Mouse (Mus musculus): ENCODE data around the gene Cald1. TPM values are rescaled to one million over a fixed set of nuclear protein-coding genes. Genes with fewer than 3 reads are reported as not detected.

Cald1 gene
- total RNA-seq, 1 experiment from 2014 or later = 0.65 TPM

DNA sequence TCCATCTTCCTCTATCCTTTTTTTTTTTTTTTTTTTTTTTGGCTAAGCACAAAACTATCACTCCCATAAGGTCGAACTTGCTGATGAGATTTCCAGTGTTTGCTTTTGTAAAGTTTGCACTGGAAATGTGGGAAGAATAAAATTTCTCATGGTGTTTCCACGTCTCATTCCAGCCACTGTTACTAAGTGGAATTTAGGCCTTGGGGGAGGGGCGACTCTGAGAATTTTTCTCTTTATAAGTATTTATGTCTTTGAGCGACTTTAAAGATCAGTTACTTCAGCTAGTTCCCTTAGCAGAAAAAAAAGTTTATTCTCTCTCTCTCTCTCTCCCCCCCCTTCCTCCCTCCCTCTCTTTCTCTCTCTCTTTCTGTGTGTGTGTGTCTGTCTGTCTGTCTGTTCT lies 8.1 kb downstream of the Cald1 start:
- no peak for ATAC-seq (replicated peaks in 1 of 2; ENCODE audit: insufficient read depth in 1 of 2, low FRiP score in 2 of 2, low TSS enrichment in 1 of 2, low read depth in 1 of 2, poor library complexity in 2 of 2, severe bottlenecking in 2 of 2)

DNA sequence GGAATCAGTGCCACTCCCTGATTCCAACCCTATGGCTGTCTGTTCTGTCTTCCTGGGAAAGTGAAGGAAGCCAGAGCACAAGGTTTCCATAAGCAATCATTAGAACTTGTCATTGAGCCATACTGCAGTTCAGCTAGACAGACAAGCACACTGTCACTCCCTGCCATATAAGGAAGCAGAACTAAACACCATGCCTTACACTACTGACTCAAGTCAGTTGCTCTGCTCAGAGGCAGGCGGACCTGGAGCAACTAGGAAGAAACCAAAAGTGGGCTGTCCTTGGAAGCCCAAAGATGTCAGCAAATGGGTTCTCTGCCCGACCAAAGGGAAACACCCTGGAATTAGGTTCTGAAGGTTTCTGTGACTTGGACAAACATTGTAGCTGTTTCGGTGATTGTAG lies 10.3 kb downstream of the Cald1 start:
- no peak for ATAC-seq (replicated peaks in 1 of 2; ENCODE audit: insufficient read depth in 1 of 2, low FRiP score in 2 of 2, low TSS enrichment in 1 of 2, low read depth in 1 of 2, poor library complexity in 2 of 2, severe bottlenecking in 2 of 2)

DNA sequence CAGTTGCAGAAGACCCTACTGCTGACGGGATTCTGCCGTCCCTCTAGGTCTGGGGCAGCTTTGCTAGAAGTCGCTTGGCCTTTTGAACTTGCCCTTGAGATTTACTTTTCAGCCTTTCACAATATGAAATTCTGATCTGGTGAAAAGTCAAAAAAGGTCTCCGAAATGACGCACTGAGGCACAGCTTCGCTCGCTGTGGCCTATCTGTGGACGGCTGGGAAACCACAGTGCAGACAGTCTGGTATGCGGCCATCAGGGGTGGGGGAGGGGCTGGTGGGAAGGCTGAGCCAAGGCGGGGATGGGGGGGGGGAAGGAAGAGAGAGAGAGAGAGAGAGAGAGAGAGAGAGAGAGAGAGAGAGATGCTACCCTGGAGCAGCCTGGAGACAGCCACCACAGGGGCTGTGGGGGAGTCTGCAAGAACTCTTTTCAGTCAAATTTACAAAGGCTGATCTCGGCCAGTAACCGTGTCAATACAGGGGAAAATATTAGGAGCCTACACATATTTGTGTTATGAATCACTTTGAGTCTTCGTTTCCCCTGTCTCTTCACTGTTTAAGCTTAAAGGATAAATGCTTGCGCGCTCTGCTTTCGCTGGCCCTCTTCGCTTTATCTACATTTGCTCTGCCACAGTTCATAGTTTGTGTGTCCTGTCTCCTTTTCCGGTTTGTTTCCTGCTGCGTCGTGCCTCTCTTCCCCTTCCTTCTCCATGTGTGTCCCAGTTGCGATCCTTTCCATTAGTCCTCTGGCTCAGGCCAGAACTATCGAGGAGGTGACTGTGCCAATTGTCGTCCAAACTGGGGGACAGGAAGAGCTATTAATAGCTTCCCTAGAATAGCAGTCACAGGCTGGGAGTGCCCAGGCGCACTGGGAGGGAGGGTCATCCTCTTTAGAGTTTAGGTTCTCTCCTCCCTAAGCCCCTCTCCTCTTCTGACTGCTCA lies 11.9 kb downstream of the Cald1 start:
- peak; percentile 3 to 53; a peak in 2 of 4 replicates for ATAC-seq (replicated peaks in 1 of 2; ENCODE audit: insufficient read depth in 1 of 2, low FRiP score in 2 of 2, low TSS enrichment in 1 of 2, low read depth in 1 of 2, poor library complexity in 2 of 2, severe bottlenecking in 2 of 2)

DNA sequence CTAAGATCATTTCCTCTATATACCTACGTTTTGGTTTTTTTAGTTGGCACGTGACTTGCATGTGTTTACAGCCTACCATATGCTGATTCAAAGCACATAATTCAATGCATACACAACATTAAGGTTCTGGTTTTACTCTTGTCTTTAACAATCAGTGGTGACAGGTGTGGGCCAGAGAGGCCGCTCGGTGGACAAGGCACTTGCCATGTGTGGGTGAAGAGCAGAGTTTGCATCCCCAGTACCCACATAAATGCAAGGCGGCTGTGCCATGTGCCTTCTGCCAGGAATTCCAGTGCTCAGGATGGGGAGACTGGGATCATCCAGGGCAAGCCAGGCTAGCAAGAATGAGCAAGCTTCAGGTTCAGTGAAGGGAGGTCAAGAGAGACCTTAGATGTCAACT lies 14.8 kb downstream of the Cald1 start:
- ATAC-seq (replicated peaks in 1 of 2; ENCODE audit: insufficient read depth in 1 of 2, low FRiP score in 2 of 2, low TSS enrichment in 1 of 2, low read depth in 1 of 2, poor library complexity in 2 of 2, severe bottlenecking in 2 of 2) = no peak

DNA sequence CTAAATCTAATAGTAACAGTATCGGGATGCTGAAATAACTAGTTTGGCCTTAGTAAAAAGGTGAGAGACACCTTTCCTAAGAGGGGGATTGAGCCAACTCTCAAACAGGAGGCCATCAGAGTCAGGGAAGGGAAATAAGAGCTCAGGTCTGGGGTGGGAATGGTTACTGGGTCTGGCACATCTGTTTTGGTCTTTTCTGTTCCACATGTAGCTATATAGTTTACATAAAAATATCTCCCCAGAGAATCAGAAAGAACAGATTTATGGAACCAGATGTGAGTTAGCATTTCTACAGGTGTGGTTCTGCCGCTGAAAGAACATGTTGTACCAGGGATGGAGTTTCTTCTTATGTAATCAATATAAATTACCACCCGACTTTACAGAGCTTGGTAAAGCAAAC lies 17.1 kb downstream of the Cald1 start:
- ATAC-seq (replicated peaks in 1 of 2; ENCODE audit: insufficient read depth in 1 of 2, low FRiP score in 2 of 2, low TSS enrichment in 1 of 2, low read depth in 1 of 2, poor library complexity in 2 of 2, severe bottlenecking in 2 of 2) = no peak

DNA sequence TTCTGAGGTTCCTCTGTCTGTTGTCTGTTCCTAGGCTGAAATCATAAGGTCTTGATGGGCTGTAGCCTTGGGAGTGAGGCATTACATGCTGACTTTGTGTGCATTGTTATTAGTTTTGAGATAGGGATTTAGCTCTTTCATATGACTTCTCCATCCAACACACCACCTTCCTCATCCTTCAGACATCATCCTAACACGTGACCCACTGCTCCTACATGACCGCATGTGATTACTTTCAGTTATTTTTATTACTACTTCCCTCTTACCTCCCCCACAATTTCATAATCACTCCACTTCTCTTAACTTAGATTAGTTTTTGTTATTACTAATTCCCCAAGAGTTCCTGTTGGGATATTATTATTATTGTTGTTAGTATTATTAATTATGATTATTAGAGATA lies 21.2 kb downstream of the Cald1 start:
- no peak for ATAC-seq (replicated peaks in 1 of 2; ENCODE audit: insufficient read depth in 1 of 2, low FRiP score in 2 of 2, low TSS enrichment in 1 of 2, low read depth in 1 of 2, poor library complexity in 2 of 2, severe bottlenecking in 2 of 2)

DNA sequence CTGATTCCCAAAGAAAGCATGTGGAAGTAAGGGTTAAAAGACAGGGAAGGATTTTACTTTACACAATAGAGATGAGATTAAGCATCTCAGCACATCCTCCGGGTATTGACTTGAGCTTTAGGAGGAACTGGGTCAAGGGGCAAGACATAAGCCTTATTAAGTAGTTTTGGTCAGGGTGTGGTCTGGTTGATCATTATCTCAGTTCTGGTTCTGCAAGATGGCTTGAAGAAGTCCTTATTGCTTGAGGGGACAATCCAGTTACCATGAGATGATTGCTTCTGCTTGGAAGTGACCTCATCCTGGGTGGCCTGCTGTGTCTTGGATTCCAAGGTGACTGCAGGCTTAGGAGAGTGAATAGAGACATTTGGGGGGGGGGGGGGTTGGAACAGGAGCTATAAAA lies 21.9 kb downstream of the Cald1 start:
- ATAC-seq (replicated peaks in 1 of 2; ENCODE audit: insufficient read depth in 1 of 2, low FRiP score in 2 of 2, low TSS enrichment in 1 of 2, low read depth in 1 of 2, poor library complexity in 2 of 2, severe bottlenecking in 2 of 2) = no peak

DNA sequence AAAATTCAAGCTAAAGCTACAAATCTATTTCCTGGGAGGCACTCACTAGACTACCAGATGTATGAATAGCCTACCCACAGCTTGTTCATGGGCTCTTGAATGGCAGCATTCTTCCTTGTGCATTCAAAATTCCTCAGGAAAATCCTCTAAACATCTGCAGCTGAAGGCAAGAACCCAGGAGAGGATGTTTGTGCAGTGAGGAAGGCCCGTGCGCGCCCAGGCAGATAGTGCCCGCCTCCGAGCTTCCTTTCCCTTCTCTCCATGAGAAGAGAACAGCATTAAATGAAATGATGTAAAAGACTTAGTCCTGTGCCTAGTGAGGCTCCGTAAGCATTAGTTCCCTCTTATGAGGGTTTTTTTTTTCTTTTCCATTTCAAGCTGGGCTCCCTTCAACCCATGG lies 24.6 kb downstream of the Cald1 start:
- ATAC-seq (replicated peaks in 1 of 2; ENCODE audit: insufficient read depth in 1 of 2, low FRiP score in 2 of 2, low TSS enrichment in 1 of 2, low read depth in 1 of 2, poor library complexity in 2 of 2, severe bottlenecking in 2 of 2) = no peak

DNA sequence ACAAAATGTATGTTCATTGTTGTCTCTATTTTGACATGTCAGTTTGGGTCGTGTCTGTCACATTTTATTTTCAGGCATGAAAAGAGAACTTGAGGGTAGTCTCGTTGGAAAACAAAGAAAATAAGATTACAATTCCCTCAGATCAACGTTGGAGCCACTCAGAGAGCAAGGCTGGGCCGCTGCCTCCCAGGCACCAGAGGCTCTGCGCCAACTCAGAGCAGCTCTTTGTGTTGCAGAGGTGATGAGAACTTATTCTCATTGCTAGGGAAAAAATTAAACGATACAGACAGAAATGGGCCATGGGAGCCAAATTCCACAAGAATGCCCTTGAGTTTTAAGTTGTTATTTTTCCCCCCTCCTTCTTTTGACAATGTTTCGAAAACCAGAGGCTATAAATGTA lies 25.0 kb downstream of the Cald1 start:
- ATAC-seq (replicated peaks in 1 of 2; ENCODE audit: insufficient read depth in 1 of 2, low FRiP score in 2 of 2, low TSS enrichment in 1 of 2, low read depth in 1 of 2, poor library complexity in 2 of 2, severe bottlenecking in 2 of 2) = no peak

DNA sequence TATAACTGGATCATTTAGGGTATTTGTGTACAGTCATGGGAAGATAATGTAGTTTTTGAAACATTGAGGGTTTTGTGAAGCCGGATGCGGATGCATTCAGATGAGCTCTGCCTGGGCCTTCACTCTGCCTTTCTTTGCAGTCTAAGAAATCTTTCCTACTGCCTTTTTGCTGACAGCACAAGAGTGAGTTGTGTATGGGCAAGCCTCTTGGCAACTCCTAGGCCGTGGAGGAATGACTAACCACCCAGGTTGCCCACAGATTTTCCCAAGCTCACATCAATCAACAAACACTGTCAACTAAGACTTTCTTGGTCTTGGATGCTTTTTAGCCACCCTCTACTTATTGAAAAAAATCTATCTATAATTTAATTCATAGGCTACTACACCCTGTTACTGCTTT lies 26.2 kb downstream of the Cald1 start:
- no peak for ATAC-seq (replicated peaks in 1 of 2; ENCODE audit: insufficient read depth in 1 of 2, low FRiP score in 2 of 2, low TSS enrichment in 1 of 2, low read depth in 1 of 2, poor library complexity in 2 of 2, severe bottlenecking in 2 of 2)

DNA sequence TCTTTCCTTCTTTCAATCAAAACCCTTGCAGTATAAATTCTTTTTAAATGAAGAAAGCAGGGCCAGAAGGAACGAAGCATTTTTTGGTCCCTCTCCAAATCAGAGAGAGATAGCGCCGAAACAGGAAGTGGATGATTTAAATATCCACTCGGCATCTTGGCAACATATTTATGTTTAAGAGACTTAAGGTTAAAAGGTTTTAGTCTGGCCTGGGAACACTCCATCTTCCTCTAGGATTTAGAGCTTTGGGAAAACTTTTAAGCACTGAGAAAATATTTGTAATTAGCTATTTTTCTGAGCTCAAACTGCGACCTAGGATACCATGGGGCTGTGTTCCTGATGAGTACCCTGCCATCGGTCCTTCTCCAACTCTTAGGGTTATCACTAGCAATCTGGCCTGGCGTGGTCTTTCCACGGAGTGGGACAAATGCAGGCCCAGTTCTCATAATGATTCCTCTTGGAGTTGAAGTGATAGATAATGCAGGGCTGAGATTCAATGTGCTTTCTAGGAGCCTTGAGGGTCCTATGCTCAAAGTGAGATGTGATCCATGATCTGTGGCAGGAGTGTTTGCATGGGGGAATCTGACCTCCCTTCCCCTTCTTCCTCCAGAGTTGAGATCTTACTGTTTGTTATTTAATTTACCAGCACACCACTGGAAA lies 28.4 kb downstream of the Cald1 start:
- ATAC-seq (replicated peaks in 1 of 2; ENCODE audit: insufficient read depth in 1 of 2, low FRiP score in 2 of 2, low TSS enrichment in 1 of 2, low read depth in 1 of 2, poor library complexity in 2 of 2, severe bottlenecking in 2 of 2) = no peak

DNA sequence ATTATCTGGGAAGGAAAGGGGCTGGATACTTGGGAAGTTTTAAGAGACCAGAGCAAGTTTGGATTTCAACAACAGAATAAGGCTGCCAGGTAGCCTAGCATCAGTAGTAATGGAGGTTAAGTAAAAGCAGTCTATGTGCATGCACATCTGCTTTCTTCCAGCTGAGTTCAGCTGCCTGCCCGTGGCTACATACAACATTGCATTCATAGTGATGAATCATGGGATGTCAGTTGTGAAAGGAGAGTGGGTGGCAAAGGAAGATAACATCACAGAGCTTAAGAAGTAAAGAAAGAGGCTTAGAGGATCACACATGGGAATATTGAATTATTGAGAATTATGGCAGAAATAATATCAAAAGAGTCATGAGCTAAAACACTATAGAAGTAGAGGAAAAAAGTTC lies 29.8 kb downstream of the Cald1 start:
- no peak for ATAC-seq (replicated peaks in 1 of 2; ENCODE audit: insufficient read depth in 1 of 2, low FRiP score in 2 of 2, low TSS enrichment in 1 of 2, low read depth in 1 of 2, poor library complexity in 2 of 2, severe bottlenecking in 2 of 2)

DNA sequence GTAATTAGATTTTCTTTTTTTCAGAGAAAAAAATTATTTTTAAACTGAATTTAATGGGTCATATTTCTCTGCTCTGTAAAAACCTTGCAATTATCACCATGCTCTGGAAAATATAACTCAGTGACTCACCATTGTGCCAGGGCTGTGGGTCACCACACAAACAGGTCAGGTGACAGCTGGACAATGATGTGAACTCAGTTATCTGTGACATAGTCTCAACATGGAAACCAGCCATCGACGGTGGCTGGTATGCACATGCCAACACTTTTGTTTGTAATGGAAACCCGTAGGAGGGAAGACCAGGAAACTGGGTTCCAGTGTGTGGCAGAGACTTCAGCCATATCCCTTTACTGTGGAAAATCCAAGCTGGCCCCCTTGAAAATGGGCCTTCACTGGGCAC lies 35.5 kb downstream of the Cald1 start:
- ATAC-seq (replicated peaks in 1 of 2; ENCODE audit: insufficient read depth in 1 of 2, low FRiP score in 2 of 2, low TSS enrichment in 1 of 2, low read depth in 1 of 2, poor library complexity in 2 of 2, severe bottlenecking in 2 of 2) = no peak

DNA sequence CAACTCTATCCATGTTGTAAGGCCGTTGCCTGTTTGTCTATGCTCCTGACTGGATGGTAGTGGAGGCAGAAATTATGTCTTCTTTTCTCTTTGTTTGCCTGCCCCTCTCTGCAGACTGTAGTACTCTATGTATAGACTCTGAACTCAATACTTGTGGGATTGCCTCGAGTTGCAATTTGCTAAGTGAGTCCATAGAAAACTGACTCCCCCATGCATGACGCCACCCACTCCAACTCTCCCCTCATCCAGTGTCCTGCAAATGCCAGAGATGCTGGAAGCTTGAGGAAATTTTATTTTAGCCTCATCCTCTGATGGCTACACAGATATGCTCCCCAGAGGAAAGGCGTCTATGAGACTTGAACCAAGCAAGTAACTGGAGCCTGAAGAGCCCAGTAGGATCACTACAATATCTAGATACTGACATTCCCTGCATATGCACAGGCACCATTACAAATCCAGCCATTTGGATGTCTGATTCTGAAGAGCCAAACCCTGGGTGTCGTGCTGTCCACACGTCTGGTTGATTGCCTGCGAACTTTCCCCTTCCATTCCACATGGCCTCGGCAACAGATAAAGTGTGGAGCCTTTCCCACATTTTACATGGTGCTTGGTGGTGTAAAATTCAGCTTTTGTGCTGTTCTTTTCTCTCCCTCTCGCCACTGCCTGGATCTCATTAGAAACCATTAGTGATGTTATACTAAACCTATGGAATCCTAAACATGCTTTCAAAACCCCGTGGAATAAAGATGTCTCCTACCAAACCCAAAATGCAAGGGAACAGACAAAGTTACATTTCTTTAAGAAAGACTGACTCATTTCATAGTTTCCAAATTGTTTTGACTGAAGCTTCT lies 39.5 kb downstream of the Cald1 start:
- no peak for ATAC-seq (replicated peaks in 1 of 2; ENCODE audit: insufficient read depth in 1 of 2, low FRiP score in 2 of 2, low TSS enrichment in 1 of 2, low read depth in 1 of 2, poor library complexity in 2 of 2, severe bottlenecking in 2 of 2)

DNA sequence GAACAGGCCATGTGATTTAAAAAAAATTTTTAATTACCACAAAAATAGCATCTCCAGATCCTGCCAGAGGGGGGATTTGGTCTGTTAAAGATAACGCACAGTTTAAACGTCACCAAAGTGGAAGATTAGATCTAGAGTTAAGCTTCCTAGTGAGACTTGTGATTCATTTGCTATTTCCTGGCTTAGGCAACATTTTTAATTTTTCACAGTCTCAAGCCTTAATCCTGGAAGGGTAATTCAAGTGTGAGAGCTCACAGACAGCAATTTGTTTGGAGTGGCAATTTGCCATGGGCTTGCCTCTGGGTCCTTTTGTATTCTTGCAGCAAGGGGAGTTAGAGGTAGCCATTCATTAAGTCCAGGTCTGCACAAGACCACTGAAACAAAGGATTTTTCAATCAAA lies 40.4 kb downstream of the Cald1 start:
- ATAC-seq (replicated peaks in 1 of 2; ENCODE audit: insufficient read depth in 1 of 2, low FRiP score in 2 of 2, low TSS enrichment in 1 of 2, low read depth in 1 of 2, poor library complexity in 2 of 2, severe bottlenecking in 2 of 2) = no peak

DNA sequence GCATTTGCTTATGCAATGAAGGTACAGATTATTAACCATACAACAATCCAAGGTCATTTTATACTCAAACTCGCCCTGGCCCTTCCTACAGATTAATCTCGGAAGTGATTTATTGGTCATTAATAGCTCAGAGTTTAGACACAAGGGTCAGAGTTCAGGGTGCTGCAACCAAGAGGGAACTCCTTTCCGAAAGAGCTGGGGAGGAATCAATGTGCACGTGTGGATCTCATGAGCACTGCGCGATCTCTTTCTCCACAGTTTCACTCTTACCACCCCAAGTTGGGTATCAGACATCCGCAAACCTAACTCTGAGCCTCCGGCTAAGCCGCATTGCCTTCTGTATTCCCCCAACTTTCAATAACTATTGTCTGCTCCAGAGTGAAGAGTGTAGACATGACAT lies 41.9 kb downstream of the Cald1 start:
- ATAC-seq (replicated peaks in 1 of 2; ENCODE audit: insufficient read depth in 1 of 2, low FRiP score in 2 of 2, low TSS enrichment in 1 of 2, low read depth in 1 of 2, poor library complexity in 2 of 2, severe bottlenecking in 2 of 2) = no peak

DNA sequence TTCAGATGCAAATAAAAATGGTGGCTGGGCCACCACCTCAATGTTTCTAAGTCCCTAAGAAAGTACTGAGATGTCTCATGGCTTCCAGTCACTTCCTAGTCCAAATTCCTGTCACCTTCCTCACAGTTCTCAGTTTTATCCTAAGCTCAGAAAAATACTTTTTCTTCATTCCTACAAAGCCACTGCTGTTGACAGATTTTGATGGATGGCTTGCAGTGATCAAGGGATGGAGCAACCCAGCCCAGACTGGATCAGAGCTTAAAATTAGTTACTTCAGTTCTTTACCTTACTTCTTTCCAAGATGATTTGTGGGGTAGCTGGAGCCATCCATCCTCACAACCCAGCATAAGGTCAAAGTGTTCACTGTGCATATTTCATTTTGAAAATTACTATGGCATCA lies 42.8 kb downstream of the Cald1 start:
- no peak for ATAC-seq (replicated peaks in 1 of 2; ENCODE audit: insufficient read depth in 1 of 2, low FRiP score in 2 of 2, low TSS enrichment in 1 of 2, low read depth in 1 of 2, poor library complexity in 2 of 2, severe bottlenecking in 2 of 2)

DNA sequence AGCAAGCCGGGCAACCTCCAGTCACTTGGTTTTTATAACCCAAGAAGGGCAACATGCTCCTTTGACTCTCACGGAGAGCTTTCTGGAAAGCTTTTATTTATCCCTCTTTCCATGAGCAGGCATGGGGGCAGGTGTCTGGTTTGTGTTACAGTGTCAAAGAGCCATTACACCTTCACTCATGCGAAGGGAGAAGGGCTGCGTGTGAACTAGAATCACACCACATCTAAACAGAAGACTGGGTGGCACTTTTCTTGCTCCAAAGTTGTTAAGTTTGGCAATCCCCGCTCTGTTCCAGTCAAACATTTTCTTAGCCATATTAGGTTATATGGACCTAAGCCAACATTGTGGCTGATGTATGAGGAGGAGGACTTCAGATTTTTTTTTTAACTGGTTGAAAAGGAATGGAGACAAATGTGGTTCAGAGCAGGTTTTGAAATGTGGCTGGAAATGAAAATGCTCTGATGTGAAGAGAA lies 43.8 kb downstream of the Cald1 start:
- no peak for ATAC-seq (replicated peaks in 1 of 2; ENCODE audit: insufficient read depth in 1 of 2, low FRiP score in 2 of 2, low TSS enrichment in 1 of 2, low read depth in 1 of 2, poor library complexity in 2 of 2, severe bottlenecking in 2 of 2)

Measured in hematopoietic stem cell, adult 5-6 weeks (primary cell).